Mouse (Mus musculus) intestine, embryonic 15.5 days (tissue): ENCODE results near the gene Olfr477. TPM values are rescaled to one million over a fixed set of nuclear protein-coding genes. Genes with fewer than 3 reads are reported as not detected.
"Not testable (repeated sequence)": the region's sequence is repeated elsewhere in the genome, so short reads cannot be mapped to it uniquely, and the experiment has no call there.

Source experiments
- ATAC-seq: fragments of 200-750 bp; cut with Nextera tagmentation; 2 replicates; pipeline ENCODE4 v1.8.0; 2017; ENCODE audit warnings: moderate TSS enrichment, moderate library complexity
- H3K27ac ChIP-seq: fragments of 300-500 bp; sonication (generic); 2 replicates; pipeline ENCODE4 v1.5.1; 2015; ENCODE audit warnings: mild to moderate bottlenecking, inconsistent platforms
- H3K27me3 ChIP-seq: fragments of 300-500 bp; sonication (generic); replicated peaks from 2 replicates; pipeline ENCODE4 v1.6.1; 2015; ENCODE audit warnings: inconsistent platforms
- H3K36me3 ChIP-seq: fragments of 300-500 bp; sonication (generic); 2 replicates; pipeline ENCODE4 v1.6.1; 2015; ENCODE audit warnings: inconsistent platforms
- H3K4me1 ChIP-seq: fragments of 300-500 bp; sonication (generic); replicated peaks from 2 replicates; pipeline ENCODE4 v1.6.1; 2015; ENCODE audit warnings: inconsistent platforms
- H3K4me2 ChIP-seq: fragments of 300-500 bp; sonication (generic); replicated peaks from 2 replicates; pipeline ENCODE4 v1.6.1; 2015; ENCODE audit warnings: mild to moderate bottlenecking, inconsistent platforms
- H3K4me3 ChIP-seq: fragments of 300-500 bp; sonication (generic); replicated peaks from 2 replicates; pipeline ENCODE4 v1.5.1; 2015; ENCODE audit warnings: inconsistent platforms
- H3K9ac ChIP-seq: fragments of 300-500 bp; sonication (generic); 2 replicates; pipeline ENCODE4 v1.6.1; 2015; ENCODE audit warnings: inconsistent platforms
- H3K9me3 ChIP-seq: fragments of 300-500 bp; sonication (generic); 2 replicates; pipeline ENCODE4 v1.6.1; 2016; ENCODE audit warnings: inconsistent platforms
- WGBS: fragments of 180-500 bp; shearing (Covaris S2); methylation state at CpG from one replicate; pipeline ENCODE4 v1.1.7; 2015; 5-methylcytosine and 5-hydroxymethylcytosine counted together
- polyA plus RNA-seq: library from polyadenylated mRNA; unstranded; fragments of >200 nt; fragmentation: Nextera tagmentation; extraction: Ambion mirVana; gene quantifications from 2 replicates; pipeline ENCODE4 v1.2.1, GENCODE M21; 2015

The Olfr477 gene
- not detected in 2 replicates for polyA plus RNA-seq

DNA sequence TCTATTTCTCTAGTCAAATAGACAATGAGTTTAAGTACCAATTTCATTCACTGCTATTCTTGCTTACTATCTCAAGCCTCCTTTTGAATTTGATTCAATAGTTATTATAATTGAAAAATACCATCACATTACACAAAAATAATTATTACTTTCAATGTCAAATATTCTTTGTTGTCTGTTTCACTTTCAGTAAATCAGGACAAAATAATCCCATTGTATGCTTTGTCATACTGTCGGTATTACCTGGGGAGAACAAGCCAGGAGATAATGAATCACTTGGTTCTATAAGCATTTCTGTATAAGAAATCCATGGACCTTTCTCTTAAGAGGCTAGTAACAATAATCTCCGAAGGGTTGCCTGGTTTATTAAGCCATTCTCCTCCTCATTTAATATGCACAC lies at the start of gene Olfr477:
Olfr477 (plus strand) TSS at position 301 of the 400 bp plus-strand sequence.
- Histone ChIP-seq H3K4me3 (no peak within 1 kb of the TSS), H3K4me1 (no peaks in the 10 kb centered on the region), H3K9me3 (no peaks in the 10 kb centered on the region), H3K36me3 (no peaks in the 10 kb centered on the region), H3K9ac (no peak within 1 kb of the TSS), H3K27ac (no peak within 1 kb of the TSS), H3K4me2 (no peak within 1 kb of the TSS), H3K27me3 (no peaks in the 10 kb centered on the region)
- WGBS, result 78% methylated on average over 2 of the region's 2 CpGs
- ATAC-seq, result no peak

- H3K9me3 ChIP-seq, H3K36me3 ChIP-seq, H3K4me2 ChIP-seq, H3K4me1 ChIP-seq, H3K4me3 ChIP-seq, H3K9ac ChIP-seq, H3K27me3 ChIP-seq, ATAC-seq, H3K27ac ChIP-seq: not testable (repeated sequence)
- WGBS, result 95% methylated on average over 12 of the region's 12 CpGs
Observed at GRCm38 (mm10) chr7:107952539-107952938, 34.0 kb upstream of the Olfr477 start.

GRCm38 (mm10) chr7:107954343-107954742 lies 32.1 kb upstream of the Olfr477 start, which contains the start of gene Olfr474:
Gene Olfr474 (plus strand): TSS chr7:107954643.
- Histone ChIP-seq H3K9ac (no peak within 1 kb of the TSS), H3K27ac (no peak within 1 kb of the TSS), H3K4me1 (no peaks in the 10 kb centered on the region), H3K9me3 (no peaks in the 10 kb centered on the region), H3K27me3 (no peaks in the 10 kb centered on the region), H3K4me2 (no peak within 1 kb of the TSS), H3K4me3 (no peak within 1 kb of the TSS), H3K36me3 (no peaks in the 10 kb centered on the region)
- WGBS, result 88% methylated on average over 1 of the region's 1 CpGs
- no peak for ATAC-seq

DNA sequence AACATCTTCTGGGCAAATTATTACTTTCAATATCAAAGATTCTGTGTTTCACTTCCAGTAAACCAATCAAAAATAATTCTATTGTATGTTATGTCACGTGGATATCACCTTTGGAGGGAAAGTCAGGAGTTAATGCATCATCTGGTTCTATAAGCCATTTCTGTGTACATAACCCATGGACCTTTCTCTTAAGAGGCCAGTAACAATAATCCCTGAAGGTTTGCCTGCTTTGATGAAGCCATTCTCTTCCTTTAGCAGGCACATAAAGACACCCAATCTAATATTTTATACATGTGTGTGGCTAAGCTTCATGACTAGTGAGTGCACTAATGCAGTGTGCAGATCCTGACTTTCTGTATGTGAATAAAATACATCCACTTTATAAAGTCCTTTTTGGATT lies 22.0 kb upstream of the Olfr477 start, which contains the start of gene Olfr476:
Olfr476 (plus strand) TSS at position 301 of the 400 bp plus-strand sequence.
- Histone ChIP-seq H3K9me3 (no peaks in the 10 kb centered on the region), H3K9ac (no peak within 1 kb of the TSS), H3K4me1 (no peaks in the 10 kb centered on the region), H3K4me3 (no peak within 1 kb of the TSS), H3K27ac (no peak within 1 kb of the TSS), H3K36me3 (no peaks in the 10 kb centered on the region), H3K27me3 (no peaks in the 10 kb centered on the region), H3K4me2 (no peak within 1 kb of the TSS)
- ATAC-seq, result no peak
- WGBS, result 60% methylated on average over 1 of the region's 1 CpGs

- not testable (repeated sequence) for H3K4me3 ChIP-seq, H3K27ac ChIP-seq, H3K9me3 ChIP-seq, H3K9ac ChIP-seq, ATAC-seq, H3K4me2 ChIP-seq, H3K4me1 ChIP-seq, H3K27me3 ChIP-seq, H3K36me3 ChIP-seq
Observed at GRCm38 (mm10) chr7:108014256-108014655, 27.8 kb downstream of the Olfr477 start.

DNA sequence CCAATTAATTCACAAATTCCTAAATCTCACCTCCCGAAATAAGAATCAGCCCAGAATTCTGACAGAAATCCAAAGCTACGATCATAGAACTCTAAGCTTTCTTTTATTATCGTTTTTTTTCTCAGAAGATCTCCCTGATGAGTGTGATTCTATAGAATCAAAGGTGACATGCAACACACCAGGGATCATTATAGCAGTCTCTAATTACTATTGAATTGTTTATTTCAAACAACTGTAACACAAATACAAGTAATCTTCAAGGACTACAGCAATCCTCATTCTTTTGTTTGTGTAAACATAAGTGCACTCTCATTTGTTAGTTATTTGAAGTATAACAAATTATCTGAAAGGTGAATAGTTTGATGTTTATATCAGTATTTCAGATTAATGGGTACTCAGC lies 47.4 kb downstream of the Olfr477 start, which contains the start of gene Olfr478:
Olfr478 (minus strand) TSS at position 101 of the 400 bp plus-strand sequence.
- no peak within 1 kb of the TSS for H3K27ac ChIP-seq
- H3K9ac ChIP-seq, result no peak within 1 kb of the TSS
- ATAC-seq, result no peak
- H3K36me3 ChIP-seq, result no peaks in the 10 kb centered on the region
- H3K27me3 ChIP-seq, result no peaks in the 10 kb centered on the region
- no peaks in the 10 kb centered on the region for H3K4me1 ChIP-seq
- no peak within 1 kb of the TSS for H3K4me3 ChIP-seq
- 76% methylated on average over 3 of the region's 3 CpGs for WGBS
- no peaks in the 10 kb centered on the region for H3K9me3 ChIP-seq
- no peak within 1 kb of the TSS for H3K4me2 ChIP-seq

Other genes starting within 250 kb of the Olfr477 start
- gene Cyb5r2, start 228.7 kb upstream of the Olfr477 start, polyA plus RNA-seq, result 0.14 and 0.15 TPM in 2 replicates
- not detected in 2 replicates for gene Ovch2, start 185.5 kb upstream of the Olfr477 start, polyA plus RNA-seq
- gene Olfr467, start 174.4 kb upstream of the Olfr477 start, polyA plus RNA-seq, result not detected in 2 replicates
- not detected in 2 replicates for gene Olfr469, start 161.2 kb upstream of the Olfr477 start, polyA plus RNA-seq
- not detected in 2 replicates for gene Olfr470, start 139.2 kb upstream of the Olfr477 start, polyA plus RNA-seq
- gene Olfr472, start 88.8 kb upstream of the Olfr477 start, polyA plus RNA-seq, result not detected in 2 replicates
- not detected in 2 replicates for gene Olfr473, start 56.2 kb upstream of the Olfr477 start, polyA plus RNA-seq
- gene Olfr474, start 32.0 kb upstream of the Olfr477 start, polyA plus RNA-seq, result not detected in 2 replicates
- not detected in 2 replicates for gene Olfr476, start 21.9 kb upstream of the Olfr477 start, polyA plus RNA-seq
- not detected in 2 replicates for gene Olfr478, start 47.3 kb downstream of the Olfr477 start, polyA plus RNA-seq
- gene Olfr479, start 64.0 kb downstream of the Olfr477 start, polyA plus RNA-seq, result not detected in 2 replicates
- not detected in 2 replicates for gene Olfr480, start 80.7 kb downstream of the Olfr477 start, polyA plus RNA-seq
- not detected in 2 replicates for gene Olfr481, start 93.2 kb downstream of the Olfr477 start, polyA plus RNA-seq
- gene Olfr482, start 110.9 kb downstream of the Olfr477 start, polyA plus RNA-seq, result 0.09 TPM in 1 of 2 replicates, not detected in the other
- gene Olfr483, start 114.2 kb downstream of the Olfr477 start, polyA plus RNA-seq, result not detected in 2 replicates
- gene Olfr484, start 140.8 kb downstream of the Olfr477 start, polyA plus RNA-seq, result not detected in 2 replicates
- gene Olfr485, start 173.2 kb downstream of the Olfr477 start, polyA plus RNA-seq, result not detected in 2 replicates
- not detected in 2 replicates for gene Olfr486, start 186.0 kb downstream of the Olfr477 start, polyA plus RNA-seq
- gene Olfr487, start 227.9 kb downstream of the Olfr477 start, polyA plus RNA-seq, result not detected in 2 replicates